Mouse (Mus musculus): ENCODE measurements around the gene Nrcam. TPM values are rescaled to one million over a fixed set of nuclear protein-coding genes. Genes with fewer than 3 reads are reported as not detected.

Nrcam gene
- polyA plus RNA-seq, 1 experiment from 2014 or later = 5.7 TPM

- no peak for ATAC-seq (ENCODE audit: insufficient read depth, low FRiP score)
These were observed 180.9 kb downstream of the Nrcam start for GRCm38 (mm10) chr12:44509406-44510104.

GRCm38 (mm10) chr12:44515066-44515465, 186.4 kb downstream of the Nrcam start:
- no peaks in the 10 kb centered on the region for H3K36me3 ChIP-seq (ENCODE audit: control insufficient read depth, insufficient read depth, low read length)
- ATAC-seq (ENCODE audit: insufficient read depth, low FRiP score) = no peak
- no peak overlapping the region for H3K4me2 ChIP-seq (ENCODE audit: low read depth, low read length)
- H3K9ac ChIP-seq (ENCODE audit: low read length) = no peak overlapping the region
- H3K27ac ChIP-seq (ENCODE audit: low read length) = no peak overlapping the region
- no peaks in the 10 kb centered on the region for H3K9me3 ChIP-seq (replicated peaks; ENCODE audit: control insufficient read depth, low read length)
- no peak overlapping the region for H3K4me3 ChIP-seq (replicated peaks; ENCODE audit: low read length)
- H3K27me3 ChIP-seq (ENCODE audit: control insufficient read depth, insufficient read depth, low read length) = no peaks in the 10 kb centered on the region
- no peaks in the 10 kb centered on the region for H3K4me1 ChIP-seq (ENCODE audit: control insufficient read depth, insufficient read depth, low read length)
- 72% methylated on average over 4 of the region's 4 CpGs for WGBS

More at GRCm38 (mm10) chr12:44509406-44510104, 180.9 kb downstream of the Nrcam start:
- no peaks in the 10 kb centered on the region for H3K9me3 ChIP-seq (replicated peaks; ENCODE audit: control insufficient read depth, low read length)
- no peaks in the 10 kb centered on the region for H3K27me3 ChIP-seq (ENCODE audit: control insufficient read depth, insufficient read depth, low read length)
- no peak overlapping the region for H3K4me2 ChIP-seq (ENCODE audit: low read depth, low read length)
- WGBS = 60% methylated on average over 4 of the region's 4 CpGs
- no peak overlapping the region for H3K27ac ChIP-seq (ENCODE audit: low read length)
- no peak overlapping the region for H3K9ac ChIP-seq (ENCODE audit: low read length)
- H3K36me3 ChIP-seq (ENCODE audit: control insufficient read depth, insufficient read depth, low read length) = no peaks in the 10 kb centered on the region
- H3K4me3 ChIP-seq (replicated peaks; ENCODE audit: low read length) = no peak overlapping the region
- H3K4me1 ChIP-seq (ENCODE audit: control insufficient read depth, insufficient read depth, low read length) = no peaks in the 10 kb centered on the region

DNA sequence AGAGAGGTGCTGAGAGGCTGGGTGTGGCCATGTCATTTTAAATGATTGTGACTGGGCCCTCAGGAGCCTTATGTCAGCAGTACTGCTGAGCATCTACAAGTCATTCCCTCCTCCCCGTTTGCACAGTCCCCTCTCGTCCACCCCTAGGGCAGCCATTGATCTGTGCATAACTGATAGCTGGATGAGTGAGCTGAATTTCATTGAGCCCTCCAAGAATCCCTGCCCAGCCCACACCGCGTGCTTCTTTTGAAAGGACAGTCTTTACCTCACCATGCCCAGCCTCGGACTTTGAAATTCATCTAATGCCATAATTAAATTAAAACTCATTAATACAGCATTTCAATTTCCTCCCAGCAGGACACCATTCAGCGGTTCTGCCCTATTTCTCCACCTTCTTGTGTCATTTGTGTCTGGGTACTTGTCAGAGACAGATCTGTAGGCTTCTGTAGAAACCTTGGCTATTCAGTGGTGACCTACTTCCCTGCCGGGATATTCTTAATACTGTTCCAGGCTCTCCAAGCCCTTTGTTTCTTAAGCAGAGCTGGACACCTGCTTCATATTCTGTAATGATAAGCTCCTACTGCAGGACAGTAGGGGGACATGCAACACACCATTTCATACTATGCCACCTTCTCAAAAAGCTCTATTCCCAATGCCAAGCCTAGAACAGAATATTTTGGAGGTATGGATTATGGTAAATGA, 190.9 kb downstream of the Nrcam start:
- Histone ChIP-seq H3K9me3 (replicated peaks; ENCODE audit: control insufficient read depth, low read length) (no peaks in the 10 kb centered on the region), H3K4me3 (replicated peaks; ENCODE audit: low read length) (no peak overlapping the region), H3K9ac (ENCODE audit: low read length) (no peak overlapping the region), H3K36me3 (ENCODE audit: control insufficient read depth, insufficient read depth, low read length) (no peaks in the 10 kb centered on the region), H3K27ac (ENCODE audit: low read length) (no peak overlapping the region), H3K27me3 (ENCODE audit: control insufficient read depth, insufficient read depth, low read length) (no peaks in the 10 kb centered on the region), H3K4me2 (ENCODE audit: low read depth, low read length) (no peak overlapping the region), H3K4me1 (ENCODE audit: control insufficient read depth, insufficient read depth, low read length) (no peaks in the 10 kb centered on the region)
- 62% methylated on average over 7 of the region's 7 CpGs for WGBS
- ATAC-seq (ENCODE audit: insufficient read depth, low FRiP score) = no peak

DNA sequence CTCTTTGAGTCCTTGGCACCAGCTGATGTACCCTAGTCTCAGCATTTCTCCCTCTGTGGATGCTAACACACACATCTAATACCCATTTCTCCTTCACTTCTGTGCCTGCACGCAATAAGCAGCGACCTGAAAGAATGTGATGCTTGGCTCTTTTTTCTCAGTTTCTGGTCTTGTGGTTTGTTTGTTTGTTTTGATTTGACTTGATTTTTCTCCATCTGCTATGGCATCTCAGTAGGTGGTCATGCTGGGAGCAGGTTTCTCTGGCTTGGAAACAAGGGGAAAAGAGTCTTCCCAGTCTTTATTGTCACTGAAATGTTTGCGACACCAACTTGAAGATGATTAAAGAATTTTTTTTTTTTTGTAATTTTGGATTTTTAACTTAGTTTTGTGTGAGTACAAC, 192.8 kb downstream of the Nrcam start:
- no peaks in the 10 kb centered on the region for H3K36me3 ChIP-seq (ENCODE audit: control insufficient read depth, insufficient read depth, low read length)
- no peaks in the 10 kb centered on the region for H3K27me3 ChIP-seq (ENCODE audit: control insufficient read depth, insufficient read depth, low read length)
- WGBS = 81% methylated on average over 3 of the region's 3 CpGs
- no peaks in the 10 kb centered on the region for H3K9me3 ChIP-seq (replicated peaks; ENCODE audit: control insufficient read depth, low read length)
- no peak overlapping the region for H3K27ac ChIP-seq (ENCODE audit: low read length)
- no peaks in the 10 kb centered on the region for H3K4me1 ChIP-seq (ENCODE audit: control insufficient read depth, insufficient read depth, low read length)
- no peak overlapping the region for H3K4me3 ChIP-seq (replicated peaks; ENCODE audit: low read length)
- H3K9ac ChIP-seq (ENCODE audit: low read length) = no peak overlapping the region
- H3K4me2 ChIP-seq (ENCODE audit: low read depth, low read length) = no peak overlapping the region
- no peak for ATAC-seq (ENCODE audit: insufficient read depth, low FRiP score)

- 64% methylated on average over 8 of the region's 8 CpGs for WGBS
- no peaks in the 10 kb centered on the region for H3K4me1 ChIP-seq (ENCODE audit: control insufficient read depth, insufficient read depth, low read length)
- no peak overlapping the region for H3K4me2 ChIP-seq (ENCODE audit: low read depth, low read length)
- H3K36me3 ChIP-seq (ENCODE audit: control insufficient read depth, insufficient read depth, low read length) = no peaks in the 10 kb centered on the region
- no peak overlapping the region for H3K4me3 ChIP-seq (replicated peaks; ENCODE audit: low read length)
- H3K9me3 ChIP-seq (replicated peaks; ENCODE audit: control insufficient read depth, low read length) = no peaks in the 10 kb centered on the region
- no peaks in the 10 kb centered on the region for H3K27me3 ChIP-seq (ENCODE audit: control insufficient read depth, insufficient read depth, low read length)
- no peak for ATAC-seq (ENCODE audit: insufficient read depth, low FRiP score)
- no peak overlapping the region for H3K27ac ChIP-seq (ENCODE audit: low read length)
- H3K9ac ChIP-seq (ENCODE audit: low read length) = no peak overlapping the region
These were observed 196.2 kb downstream of the Nrcam start for GRCm38 (mm10) chr12:44524621-44525565.

DNA sequence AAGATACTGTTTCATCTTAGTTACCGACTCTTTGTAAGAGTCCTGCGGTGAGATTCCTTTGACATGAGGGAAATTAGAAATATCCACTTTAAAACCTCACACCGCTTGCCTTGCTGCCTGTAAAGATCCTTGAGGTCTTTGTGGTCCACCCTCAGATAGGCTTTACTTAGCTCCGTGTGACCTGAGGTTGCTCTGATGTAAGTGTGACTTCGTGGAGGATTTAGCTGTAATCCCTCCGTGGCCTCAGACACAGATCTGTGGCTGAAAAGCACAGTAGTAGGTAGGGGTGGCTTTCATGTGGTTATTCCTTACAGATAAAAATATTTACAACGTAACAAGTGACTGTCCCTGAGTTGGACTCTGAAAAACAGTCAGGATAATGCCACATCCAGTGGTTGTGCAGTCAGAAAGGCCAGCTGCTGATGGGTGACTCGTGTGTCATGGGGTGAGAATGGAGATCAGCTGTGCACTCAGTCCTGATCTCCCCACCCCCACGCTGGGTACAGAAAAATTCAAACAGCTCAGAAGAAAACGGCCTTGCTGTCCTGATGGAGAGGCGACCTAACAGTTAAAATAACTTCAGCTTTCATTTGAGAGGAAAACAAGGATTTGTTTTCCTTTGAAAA, 199.8 kb downstream of the Nrcam start:
- Histone ChIP-seq H3K4me2 (ENCODE audit: low read depth, low read length) (no peak overlapping the region), H3K27me3 (ENCODE audit: control insufficient read depth, insufficient read depth, low read length) (no peaks in the 10 kb centered on the region), H3K36me3 (ENCODE audit: control insufficient read depth, insufficient read depth, low read length) (no peaks in the 10 kb centered on the region), H3K27ac (ENCODE audit: low read length) (no peak overlapping the region), H3K9me3 (replicated peaks; ENCODE audit: control insufficient read depth, low read length) (no peaks in the 10 kb centered on the region), H3K4me3 (replicated peaks; ENCODE audit: low read length) (no peak overlapping the region), H3K9ac (ENCODE audit: low read length) (no peak overlapping the region), H3K4me1 (ENCODE audit: control insufficient read depth, insufficient read depth, low read length) (no peaks in the 10 kb centered on the region)
- no peak for ATAC-seq (ENCODE audit: insufficient read depth, low FRiP score)
- 42% methylated on average over 11 of the region's 11 CpGs for WGBS

DNA sequence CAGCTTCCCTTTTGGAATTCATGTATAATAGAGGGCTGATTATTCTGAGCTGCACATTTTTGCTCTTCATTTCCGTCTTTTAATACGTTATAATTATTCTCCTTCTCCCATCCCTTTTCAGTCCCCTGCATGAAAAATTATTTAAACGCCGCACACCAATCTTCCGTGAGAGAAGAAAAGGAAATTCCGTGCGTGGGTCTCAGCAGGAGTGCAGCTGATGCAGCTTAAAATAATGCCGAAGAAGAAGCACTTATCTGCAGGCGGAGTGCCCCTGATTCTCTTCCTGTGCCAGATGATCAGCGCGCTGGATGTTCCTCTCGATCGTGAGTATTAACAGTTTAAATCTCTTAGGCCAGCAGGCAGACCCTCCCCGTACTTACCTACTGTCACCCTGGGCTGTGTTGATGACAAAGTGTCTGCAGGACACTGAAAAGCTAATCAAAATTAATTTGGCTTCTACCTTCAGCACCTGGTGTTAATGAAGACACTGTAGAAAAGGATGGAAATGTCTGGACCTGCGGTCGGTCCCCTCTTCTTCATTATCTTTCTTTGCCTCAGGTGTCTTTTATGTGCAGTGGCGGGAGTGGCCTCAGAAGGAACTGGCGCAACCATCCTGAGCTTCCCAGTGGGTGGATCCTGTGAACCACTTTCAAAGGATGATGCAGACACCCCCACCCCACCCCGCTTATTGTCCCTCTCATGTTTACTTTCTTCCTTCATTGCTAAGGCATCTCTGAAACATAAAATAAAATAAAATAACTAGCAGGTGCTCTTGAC, 203.8 kb downstream of the Nrcam start:
- Histone ChIP-seq H3K36me3 (ENCODE audit: control insufficient read depth, insufficient read depth, low read length) (no peaks in the 10 kb centered on the region), H3K27me3 (ENCODE audit: control insufficient read depth, insufficient read depth, low read length) (no peaks in the 10 kb centered on the region), H3K9ac (ENCODE audit: low read length) (no peak overlapping the region), H3K9me3 (replicated peaks; ENCODE audit: control insufficient read depth, low read length) (no peaks in the 10 kb centered on the region), H3K4me1 (ENCODE audit: control insufficient read depth, insufficient read depth, low read length) (no peaks in the 10 kb centered on the region), H3K4me3 (replicated peaks; ENCODE audit: low read length) (no peak overlapping the region), H3K4me2 (ENCODE audit: low read depth, low read length) (no peak overlapping the region), H3K27ac (ENCODE audit: low read length) (no peak overlapping the region)
- no peak for ATAC-seq (ENCODE audit: insufficient read depth, low FRiP score)
- 74% methylated on average over 19 of the region's 19 CpGs for whole genome bisulfite sequencing

DNA sequence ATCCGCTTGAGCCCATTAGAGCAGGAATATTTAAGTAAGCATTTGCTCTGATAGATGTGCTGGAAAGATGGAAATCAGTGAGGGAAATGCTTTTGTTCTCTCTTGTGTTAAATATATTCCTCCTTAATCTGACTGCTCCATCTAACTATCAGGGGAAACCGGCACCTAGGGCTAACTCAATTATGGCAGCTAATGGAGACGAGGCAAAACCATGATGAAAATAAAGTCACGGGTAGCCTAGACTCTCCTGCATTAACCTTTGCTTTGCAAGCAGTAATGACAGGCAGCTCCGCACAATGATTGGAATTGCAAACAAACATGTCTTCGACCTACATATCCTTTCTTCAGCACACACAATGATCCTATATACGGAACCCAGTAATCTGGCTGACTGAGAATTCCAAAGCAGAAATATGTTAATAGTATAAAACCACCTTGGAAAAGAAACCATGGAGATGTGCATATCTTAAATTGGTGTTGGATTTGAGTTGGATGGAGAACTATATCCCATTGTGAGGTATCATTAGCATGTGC, 205.5 kb downstream of the Nrcam start:
- ATAC-seq (ENCODE audit: insufficient read depth, low FRiP score) = no peak
- H3K4me2 ChIP-seq (ENCODE audit: low read depth, low read length) = no peak overlapping the region
- no peaks in the 10 kb centered on the region for H3K9me3 ChIP-seq (replicated peaks; ENCODE audit: control insufficient read depth, low read length)
- no peaks in the 10 kb centered on the region for H3K27me3 ChIP-seq (ENCODE audit: control insufficient read depth, insufficient read depth, low read length)
- whole genome bisulfite sequencing = 82% methylated on average over 7 of the region's 7 CpGs
- H3K36me3 ChIP-seq (ENCODE audit: control insufficient read depth, insufficient read depth, low read length) = no peaks in the 10 kb centered on the region
- H3K27ac ChIP-seq (ENCODE audit: low read length) = no peak overlapping the region
- no peaks in the 10 kb centered on the region for H3K4me1 ChIP-seq (ENCODE audit: control insufficient read depth, insufficient read depth, low read length)
- H3K4me3 ChIP-seq (replicated peaks; ENCODE audit: low read length) = no peak overlapping the region
- no peak overlapping the region for H3K9ac ChIP-seq (ENCODE audit: low read length)

All from stomach, embryonic 16.5 days (tissue).